Mouse (Mus musculus) stomach, embryonic 16.5 days (tissue): ENCODE data around the gene Arfgef2. TPM values are rescaled to one million over a fixed set of nuclear protein-coding genes. Genes with fewer than 3 reads are reported as not detected.

ENCODE experiments used
- ATAC-seq: fragments of 200-750 bp; cut with Nextera tagmentation; 2 replicates; pipeline ENCODE4 v1.8.0; 2017; ENCODE audit warnings: moderate number of reproducible peaks, moderate TSS enrichment; ENCODE audit not compliant: insufficient read depth, low FRiP score
- H3K27ac ChIP-seq: fragments of 300-500 bp; sonication (generic); 2 replicates; pipeline ENCODE4 v1.5.1; 2014; ENCODE audit warnings: low read length
- H3K27me3 ChIP-seq: fragments of 300-500 bp; sonication (generic); 2 replicates; pipeline ENCODE4 v1.6.1; 2014; ENCODE audit warnings: low read length, control low read depth, mixed read lengths; ENCODE audit not compliant: control insufficient read depth, insufficient read depth
- H3K36me3 ChIP-seq: fragments of 300-500 bp; sonication (generic); 2 replicates; pipeline ENCODE4 v1.6.1; 2014; ENCODE audit warnings: low read length; ENCODE audit not compliant: control insufficient read depth, insufficient read depth
- H3K4me1 ChIP-seq: fragments of 300-500 bp; sonication (generic); 2 replicates; pipeline ENCODE4 v1.6.1; 2014; ENCODE audit warnings: low read length, control low read depth, mixed read lengths; ENCODE audit not compliant: control insufficient read depth, insufficient read depth
- H3K4me2 ChIP-seq: fragments of 300-500 bp; sonication (generic); 2 replicates; pipeline ENCODE4 v1.6.1; 2014; ENCODE audit warnings: low read depth, low read length, mixed read lengths
- H3K4me3 ChIP-seq: fragments of 300-500 bp; sonication (generic); replicated peaks from 2 replicates; pipeline ENCODE4 v1.5.1; 2014; ENCODE audit warnings: mild to moderate bottlenecking, low read length
- H3K9ac ChIP-seq: fragments of 300-500 bp; sonication (generic); 2 replicates; pipeline ENCODE4 v1.6.1; 2014; ENCODE audit warnings: low read length
- H3K9me3 ChIP-seq: fragments of 300-500 bp; sonication (generic); replicated peaks from 2 replicates; pipeline ENCODE4 v1.6.1; 2016; ENCODE audit warnings: low read length, control low read depth; ENCODE audit not compliant: control insufficient read depth
- WGBS: fragments of 180-500 bp; shearing (Covaris S2); extraction: QIAGEN DNeasy Blood & Tissue Kit; methylation state at CpG from one replicate; pipeline ENCODE4 v1.1.7; 2014; 5-methylcytosine and 5-hydroxymethylcytosine counted together
- polyA plus RNA-seq: library from polyadenylated mRNA; unstranded; fragments of >200 nt; fragmentation: Nextera tagmentation; extraction: Ambion mirVana; gene quantifications from 2 replicates; pipeline ENCODE4 v1.2.1, GENCODE M21; 2015

The Arfgef2 gene
- polyA plus RNA-seq, 1 experiment from 2014 or later: 6.5 TPM

DNA sequence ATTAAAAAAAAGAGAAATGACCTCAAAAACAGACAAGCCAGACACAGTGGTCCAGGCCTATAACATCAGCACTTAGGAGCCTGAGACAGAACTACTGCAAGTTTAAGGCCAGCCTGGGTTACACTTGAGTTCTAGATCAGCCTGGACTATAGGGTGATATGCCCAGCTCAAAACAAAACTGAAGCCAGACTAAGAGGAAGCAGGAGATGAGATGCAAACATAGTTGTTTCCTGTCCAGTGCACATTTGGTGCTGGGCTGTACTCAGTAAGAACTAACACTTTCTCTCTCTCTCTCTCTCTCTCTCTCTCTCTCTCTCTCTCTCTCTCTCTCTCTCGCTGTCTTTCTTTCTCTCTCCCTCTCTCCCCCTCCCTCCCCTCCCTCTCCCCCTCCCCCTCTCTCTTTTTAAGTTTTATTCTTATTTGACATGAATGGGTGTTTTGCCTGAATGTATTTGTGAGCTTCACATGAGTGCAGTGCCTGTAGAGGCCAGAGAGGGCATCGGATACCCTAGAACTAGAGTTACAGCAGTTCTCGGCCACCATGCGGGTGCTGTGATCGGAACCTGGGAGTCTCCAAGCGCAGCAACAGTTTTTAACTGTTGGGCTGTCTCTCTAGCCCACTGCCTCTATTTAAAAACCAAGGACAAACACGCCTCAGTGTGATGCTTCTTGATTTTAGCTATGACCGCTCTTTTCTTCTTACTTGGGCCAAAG lies 95.6 kb downstream of the Arfgef2 start:
- H3K27ac ChIP-seq: no peak overlapping the region
- no peak overlapping the region for H3K4me3 ChIP-seq
- H3K27me3 ChIP-seq: no peaks in the 10 kb centered on the region
- H3K36me3 ChIP-seq: no peaks in the 10 kb centered on the region
- no peak for ATAC-seq
- WGBS: 87% methylated on average over 8 of the region's 8 CpGs
- no peak overlapping the region for H3K4me2 ChIP-seq
- H3K9ac ChIP-seq: no peak overlapping the region
- no peaks in the 10 kb centered on the region for H3K9me3 ChIP-seq
- H3K4me1 ChIP-seq: no peaks in the 10 kb centered on the region

DNA sequence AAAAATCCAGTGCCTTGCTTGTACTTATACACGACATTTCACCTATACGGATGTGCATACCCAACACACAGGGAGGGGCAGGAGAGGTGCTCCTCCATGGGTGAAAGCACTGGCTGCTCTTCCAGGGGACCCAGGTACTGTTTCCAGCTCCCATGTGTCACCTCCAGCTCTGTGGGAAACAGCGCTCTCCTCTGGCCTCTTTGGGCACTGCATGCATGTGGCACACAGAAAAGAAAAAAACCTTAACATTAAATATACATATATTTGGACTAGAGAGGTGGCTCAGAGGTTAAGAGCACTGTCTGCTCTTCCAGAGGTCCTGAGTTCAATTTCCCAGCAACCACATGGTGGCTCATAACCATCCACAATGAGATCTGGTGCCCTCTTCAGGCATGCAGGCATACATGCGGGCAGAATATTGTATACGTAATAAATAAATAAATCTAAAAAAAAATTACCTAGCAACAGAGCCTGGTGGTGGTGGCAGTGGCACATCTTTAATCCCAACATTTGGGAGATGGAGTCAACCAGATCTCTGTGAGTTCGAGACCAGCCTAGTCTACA lies 98.4 kb downstream of the Arfgef2 start:
- no peaks in the 10 kb centered on the region for H3K9me3 ChIP-seq
- no peak overlapping the region for H3K9ac ChIP-seq
- ATAC-seq: no peak
- H3K36me3 ChIP-seq: no peaks in the 10 kb centered on the region
- no peaks in the 10 kb centered on the region for H3K27me3 ChIP-seq
- H3K4me2 ChIP-seq: no peak overlapping the region
- 93% methylated on average over 6 of the region's 6 CpGs for WGBS
- H3K4me3 ChIP-seq: no peak overlapping the region
- H3K4me1 ChIP-seq: peaks cover 11% of the 10 kb centered on the region
- H3K27ac ChIP-seq: no peak overlapping the region

DNA sequence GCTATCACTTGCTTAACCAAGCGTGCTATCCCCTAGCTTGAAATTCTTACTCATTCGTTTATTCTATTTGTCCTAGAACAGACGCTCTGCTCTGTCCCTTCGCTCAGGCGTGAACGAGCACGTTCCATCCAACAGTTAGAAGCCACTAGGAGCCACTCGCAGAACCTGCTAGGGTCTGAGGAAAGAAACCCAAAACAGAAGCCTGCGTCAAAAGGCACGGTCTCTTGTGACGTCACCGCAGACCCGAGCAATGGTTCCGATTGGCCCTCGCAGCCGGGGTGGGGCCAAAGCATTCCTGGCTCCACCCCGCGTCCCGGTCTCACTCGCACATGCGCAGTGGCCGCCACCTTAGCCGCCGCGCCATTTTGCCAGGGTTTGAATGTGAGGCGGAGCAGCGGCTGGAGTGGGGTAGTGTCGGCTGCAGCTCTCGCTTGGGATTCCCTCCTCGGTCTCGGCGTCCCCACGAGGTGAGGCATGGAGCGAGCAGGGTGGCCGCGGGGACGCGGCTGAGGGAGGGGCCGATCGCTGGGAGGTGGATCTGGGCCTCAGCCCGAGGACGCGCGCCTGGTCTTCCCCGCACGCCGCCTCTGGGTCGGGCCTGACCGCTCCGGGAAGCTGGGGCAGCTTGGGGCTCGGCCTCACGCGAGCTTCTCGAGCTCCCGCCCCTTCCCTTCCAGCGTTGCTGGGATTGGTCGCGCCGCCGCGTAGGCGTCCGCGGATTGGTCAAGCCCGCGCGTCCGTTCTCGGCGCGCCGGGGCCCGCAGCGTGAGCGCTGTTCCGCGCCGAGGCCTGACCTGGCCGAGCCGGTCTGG lies 100.5 kb downstream of the Arfgef2 start, which contains the start of gene Cse1l:
Gene Cse1l (plus strand): TSS at position 330 of the 812 bp plus-strand sequence.
- Histone ChIP-seq H3K9me3 (no peaks in the 10 kb centered on the region), H3K36me3 (0 out of 2 replicates have a peak, but pooled peaks cover 5% of the 10 kb centered on the region), H3K27me3 (no peaks in the 10 kb centered on the region), H3K4me3 (peak within 1 kb of the TSS; percentile 85), H3K27ac (peak within 1 kb of the TSS; percentile 99), H3K9ac (peak within 1 kb of the TSS; percentile 93), H3K4me1 (peaks cover 11% of the 10 kb centered on the region), H3K4me2 (peak within 1 kb of the TSS; percentile 84)
- WGBS: under 1% methylated on average over 80 of the region's 80 CpGs
- ATAC-seq: peak; percentile 98

- WGBS: under 1% methylated on average over 28 of the region's 28 CpGs
- H3K4me2 ChIP-seq: peak overlapping the region; percentile 84
- peak overlapping the region; percentile 93 for H3K9ac ChIP-seq
- H3K27ac ChIP-seq: peak overlapping the region; percentile 99
- ATAC-seq: peak; percentile 23; the same call in 1 of the 2 replicates
- H3K4me1 ChIP-seq: peaks cover 11% of the 10 kb centered on the region
- H3K4me3 ChIP-seq: peak overlapping the region; percentile 85
- 0 out of 2 replicates have a peak, but pooled peaks cover 5% of the 10 kb centered on the region for H3K36me3 ChIP-seq
- H3K9me3 ChIP-seq: no peaks in the 10 kb centered on the region
- no peaks in the 10 kb centered on the region for H3K27me3 ChIP-seq
These were observed 101.3 kb downstream of the Arfgef2 start for GRCm38 (mm10) chr2:166906523-166907182.

DNA sequence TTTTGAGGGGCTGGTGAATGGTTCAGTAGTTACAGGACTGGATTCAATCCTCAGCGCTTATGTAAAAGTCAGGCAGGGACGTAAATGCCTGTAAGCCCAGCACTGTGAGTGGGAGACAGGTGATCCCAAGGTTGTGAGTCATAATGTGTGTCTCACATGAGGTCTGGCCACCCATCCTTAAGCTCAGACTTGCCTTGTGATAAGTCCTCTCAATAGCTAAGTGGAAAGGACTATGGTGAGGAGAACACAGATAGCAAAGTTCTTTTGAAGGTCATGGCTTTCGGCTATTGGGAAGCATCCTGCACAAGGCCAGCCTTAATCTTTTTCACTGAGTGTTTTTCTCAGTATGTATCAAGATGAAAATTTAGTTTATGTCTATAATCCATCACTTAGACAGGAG lies 104.3 kb downstream of the Arfgef2 start:
- no peak overlapping the region for H3K27ac ChIP-seq
- H3K9me3 ChIP-seq: no peaks in the 10 kb centered on the region
- no peaks in the 10 kb centered on the region for H3K27me3 ChIP-seq
- 0 out of 2 replicates have a peak, but pooled peaks cover 5% of the 10 kb centered on the region for H3K36me3 ChIP-seq
- WGBS: 95% methylated on average over 3 of the region's 3 CpGs
- ATAC-seq: no peak
- H3K4me2 ChIP-seq: no peak overlapping the region
- no peak overlapping the region for H3K4me3 ChIP-seq
- H3K9ac ChIP-seq: no peak overlapping the region
- H3K4me1 ChIP-seq: peaks cover 11% of the 10 kb centered on the region

DNA sequence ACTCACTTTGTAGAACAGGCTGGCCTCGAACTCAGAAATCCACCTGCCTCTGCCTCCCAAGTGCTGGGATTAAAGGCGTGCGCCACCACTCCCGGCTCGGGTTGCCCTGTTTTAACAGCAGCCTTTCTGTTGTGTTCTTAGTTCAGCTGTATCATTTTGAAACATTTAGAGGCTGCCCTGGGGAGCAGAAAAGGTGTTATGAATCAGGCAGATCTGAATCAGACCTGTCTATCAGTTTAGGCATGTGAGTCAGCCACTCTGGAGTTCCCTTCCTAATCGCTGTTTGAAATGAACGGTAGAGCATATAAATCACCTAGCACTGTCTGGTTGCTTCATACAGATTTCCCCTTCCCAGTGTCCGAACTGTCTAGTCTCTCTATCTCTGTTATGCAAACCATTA lies 105.1 kb downstream of the Arfgef2 start:
- Histone ChIP-seq H3K27me3 (no peaks in the 10 kb centered on the region), H3K9me3 (no peaks in the 10 kb centered on the region), H3K4me3 (no peak overlapping the region), H3K9ac (no peak overlapping the region), H3K36me3 (0 out of 2 replicates have a peak, but pooled peaks cover 5% of the 10 kb centered on the region), H3K27ac (no peak overlapping the region), H3K4me2 (no peak overlapping the region), H3K4me1 (peaks cover 11% of the 10 kb centered on the region)
- 85% methylated on average over 8 of the region's 8 CpGs for WGBS
- no peak for ATAC-seq

- Histone ChIP-seq H3K4me2 (no peak overlapping the region), H3K27me3 (no peaks in the 10 kb centered on the region), H3K4me3 (no peak overlapping the region), H3K36me3 (peaks cover 5% of the 10 kb centered on the region), H3K4me1 (no peaks in the 10 kb centered on the region), H3K9me3 (no peaks in the 10 kb centered on the region), H3K27ac (no peak overlapping the region), H3K9ac (no peak overlapping the region)
- no peak for ATAC-seq
- 79% methylated on average over 2 of the region's 2 CpGs for WGBS
These were observed 118.6 kb downstream of the Arfgef2 start for GRCm38 (mm10) chr2:166923971-166924370.

- ATAC-seq: no peak
- no peak overlapping the region for H3K4me2 ChIP-seq
- H3K9ac ChIP-seq: no peak overlapping the region
- H3K4me3 ChIP-seq: no peak overlapping the region
- H3K27me3 ChIP-seq: no peaks in the 10 kb centered on the region
- peaks cover 15% of the 10 kb centered on the region; the same call in 1 of the 2 replicates for H3K36me3 ChIP-seq
- H3K4me1 ChIP-seq: no peaks in the 10 kb centered on the region
- 91% methylated on average over 6 of the region's 6 CpGs for WGBS
- H3K27ac ChIP-seq: no peak overlapping the region
- H3K9me3 ChIP-seq: no peaks in the 10 kb centered on the region
These were observed 128.6 kb downstream of the Arfgef2 start for GRCm38 (mm10) chr2:166933943-166934342.
